Mouse (Mus musculus) heart, embryonic 12.5 days (tissue): ENCODE measurements around the gene Tk2. TPM values are rescaled to one million over a fixed set of nuclear protein-coding genes. Genes with fewer than 3 reads are reported as not detected.

Experiments
- ATAC-seq: fragments of 200-750 bp; cut with Nextera tagmentation; 2 replicates; pipeline ENCODE4 v1.8.0; 2017; ENCODE audit warnings: moderate TSS enrichment, moderate library complexity; ENCODE audit not compliant: insufficient number of reproducible peaks, low FRiP score
- H3K27ac ChIP-seq: fragments of 300-500 bp; sonication (generic); 2 replicates; pipeline ENCODE4 v1.5.1; 2016; ENCODE audit warnings: mild to moderate bottlenecking, moderate library complexity; ENCODE audit not compliant: poor library complexity, severe bottlenecking
- H3K27me3 ChIP-seq: fragments of 300-500 bp; sonication (generic); replicated peaks from 2 replicates; pipeline ENCODE4 v1.6.1; 2016; ENCODE audit warnings: mild to moderate bottlenecking, moderate library complexity
- H3K36me3 ChIP-seq: fragments of 300-500 bp; sonication (generic); 2 replicates; pipeline ENCODE4 v1.6.1; 2016; ENCODE audit warnings: mild to moderate bottlenecking, moderate library complexity
- H3K4me1 ChIP-seq: fragments of 300-500 bp; sonication (generic); replicated peaks from 2 replicates; pipeline ENCODE4 v1.6.1; 2016; ENCODE audit warnings: mild to moderate bottlenecking
- H3K4me2 ChIP-seq: fragments of 300-500 bp; sonication (generic); 2 replicates; pipeline ENCODE4 v1.6.1; 2016; ENCODE audit warnings: mild to moderate bottlenecking, moderate library complexity
- H3K4me3 ChIP-seq: fragments of 300-500 bp; sonication (generic); 2 replicates; pipeline ENCODE4 v1.5.1; 2016; ENCODE audit warnings: mild to moderate bottlenecking
- H3K9ac ChIP-seq: fragments of 300-500 bp; sonication (generic); 2 replicates; pipeline ENCODE4 v1.6.1; 2016; ENCODE audit warnings: mild to moderate bottlenecking, moderate library complexity
- H3K9me3 ChIP-seq: fragments of 300-500 bp; sonication (generic); replicated peaks from 2 replicates; pipeline ENCODE4 v1.6.1; 2016; ENCODE audit warnings: mild to moderate bottlenecking, moderate library complexity
- WGBS: fragments of 180-500 bp; shearing (Covaris S2); methylation state at CpG from one replicate; pipeline ENCODE4 v1.1.7; 2016; 5-methylcytosine and 5-hydroxymethylcytosine counted together
- polyA plus RNA-seq: library from polyadenylated mRNA; unstranded; fragments of >200 nt; fragmentation: Nextera tagmentation; extraction: Ambion mirVana; gene quantifications from 2 replicates; pipeline ENCODE4 v1.2.1, GENCODE M21; 2016

The Tk2 gene
- polyA plus RNA-seq, 1 experiment from 2014 or later: 13.2 TPM

DNA sequence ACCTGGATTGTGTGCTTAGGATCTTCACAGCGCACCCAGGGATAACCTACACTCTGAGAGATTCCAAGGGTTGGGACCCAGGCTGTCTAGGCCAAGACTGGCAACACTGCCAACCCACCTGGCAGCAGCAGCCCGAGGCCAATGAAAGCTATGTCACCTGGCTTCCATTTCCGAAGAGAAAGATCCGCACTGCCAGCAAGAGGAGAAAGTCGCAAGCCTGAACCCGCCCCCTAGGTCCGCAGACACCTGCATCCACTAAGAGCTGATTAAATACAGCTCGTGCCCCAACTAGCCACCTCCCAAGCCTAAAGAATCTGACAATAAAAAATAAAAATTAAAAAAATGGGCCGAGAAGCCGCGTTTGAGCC lies 466 bp downstream of the Tk2 start:
- no peak overlapping the region for H3K27ac ChIP-seq
- peaks cover 17% of the 10 kb centered on the region for H3K36me3 ChIP-seq
- H3K9me3 ChIP-seq: no peaks in the 10 kb centered on the region
- peaks cover 16% of the 10 kb centered on the region for H3K4me1 ChIP-seq
- H3K4me3 ChIP-seq: peak overlapping the region; percentile 81
- no peak for ATAC-seq
- H3K4me2 ChIP-seq: peak overlapping the region; percentile 89
- H3K27me3 ChIP-seq: no peaks in the 10 kb centered on the region
- H3K9ac ChIP-seq: peak overlapping the region; percentile 79
- WGBS: 4% methylated on average over 11 of the region's 11 CpGs

DNA sequence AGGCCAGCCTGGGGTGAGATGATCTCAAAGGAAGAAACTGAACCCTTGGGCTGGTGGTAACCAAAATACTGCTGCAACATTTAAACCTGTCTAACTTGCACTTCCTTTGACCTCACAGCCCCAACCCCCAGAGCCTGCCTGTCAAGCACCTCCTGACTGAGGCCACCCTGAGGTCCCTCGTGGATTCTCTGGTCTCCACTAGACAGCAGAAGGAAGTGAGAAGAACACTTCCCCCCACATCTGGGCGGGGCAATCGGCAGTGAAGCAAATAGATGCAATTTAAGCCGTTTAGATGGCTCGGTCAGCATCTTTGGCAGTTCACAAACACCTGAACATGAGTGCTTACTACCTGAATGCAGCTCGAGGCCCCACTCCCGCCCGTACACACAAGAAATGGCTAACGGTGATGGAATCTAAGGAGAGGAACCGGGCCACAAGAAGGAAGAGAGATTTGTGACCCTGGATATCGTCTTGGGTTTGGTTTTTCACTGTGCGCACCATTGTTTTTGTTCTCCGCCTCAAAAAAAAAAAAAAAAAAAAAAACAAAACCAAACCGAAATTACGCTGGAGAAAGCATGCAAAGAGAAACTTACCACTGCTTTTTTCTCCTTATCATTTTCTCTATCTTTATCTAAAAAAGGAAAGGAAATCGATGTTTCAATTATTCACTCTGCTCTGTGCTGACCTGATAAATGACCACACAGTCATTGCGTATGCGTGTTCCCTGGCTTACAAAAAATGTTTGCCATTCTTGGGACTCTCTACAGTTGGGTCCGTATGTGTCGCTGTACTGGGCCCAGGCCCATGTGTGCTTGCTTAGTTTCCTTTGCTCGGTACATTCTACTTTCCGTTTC lies 1.1 kb downstream of the Tk2 start:
- Histone ChIP-seq H3K4me1 (peaks cover 16% of the 10 kb centered on the region), H3K36me3 (peaks cover 23% of the 10 kb centered on the region), H3K4me3 (peak overlapping the region; percentile 81), H3K27ac (no peak overlapping the region), H3K9ac (peak overlapping the region; percentile 79; the same call in 1 of the 2 replicates), H3K27me3 (no peaks in the 10 kb centered on the region), H3K9me3 (no peaks in the 10 kb centered on the region), H3K4me2 (peak overlapping the region; percentile 89)
- no peak for ATAC-seq
- 65% methylated on average over 22 of the region's 22 CpGs for WGBS

DNA sequence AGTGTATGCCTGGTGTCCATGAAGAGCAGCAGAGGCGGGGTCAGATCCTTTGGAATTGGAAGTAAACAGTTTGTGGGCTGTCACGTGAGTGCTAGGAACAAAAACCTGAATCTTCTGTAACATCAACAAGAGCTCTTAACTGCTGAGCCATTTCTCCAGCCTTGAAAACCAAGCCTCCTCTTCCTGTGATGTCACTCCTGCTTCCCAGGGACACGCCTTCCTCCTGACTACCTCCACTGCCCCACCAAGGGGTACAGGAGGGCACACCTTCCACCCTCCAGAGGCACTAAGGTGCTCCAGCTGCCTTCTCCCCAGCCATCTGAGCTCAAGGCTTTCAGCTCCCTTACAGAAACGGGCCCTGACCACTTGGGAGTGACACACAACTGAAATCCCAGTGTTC lies 1.7 kb downstream of the Tk2 start:
- 80% methylated on average over 4 of the region's 4 CpGs for WGBS
- H3K9me3 ChIP-seq: no peaks in the 10 kb centered on the region
- no peak overlapping the region for H3K9ac ChIP-seq
- no peak overlapping the region for H3K4me2 ChIP-seq
- peaks cover 14% of the 10 kb centered on the region for H3K4me1 ChIP-seq
- peaks cover 29% of the 10 kb centered on the region for H3K36me3 ChIP-seq
- no peak overlapping the region for H3K27ac ChIP-seq
- ATAC-seq: no peak
- no peaks in the 10 kb centered on the region for H3K27me3 ChIP-seq
- H3K4me3 ChIP-seq: no peak overlapping the region

DNA sequence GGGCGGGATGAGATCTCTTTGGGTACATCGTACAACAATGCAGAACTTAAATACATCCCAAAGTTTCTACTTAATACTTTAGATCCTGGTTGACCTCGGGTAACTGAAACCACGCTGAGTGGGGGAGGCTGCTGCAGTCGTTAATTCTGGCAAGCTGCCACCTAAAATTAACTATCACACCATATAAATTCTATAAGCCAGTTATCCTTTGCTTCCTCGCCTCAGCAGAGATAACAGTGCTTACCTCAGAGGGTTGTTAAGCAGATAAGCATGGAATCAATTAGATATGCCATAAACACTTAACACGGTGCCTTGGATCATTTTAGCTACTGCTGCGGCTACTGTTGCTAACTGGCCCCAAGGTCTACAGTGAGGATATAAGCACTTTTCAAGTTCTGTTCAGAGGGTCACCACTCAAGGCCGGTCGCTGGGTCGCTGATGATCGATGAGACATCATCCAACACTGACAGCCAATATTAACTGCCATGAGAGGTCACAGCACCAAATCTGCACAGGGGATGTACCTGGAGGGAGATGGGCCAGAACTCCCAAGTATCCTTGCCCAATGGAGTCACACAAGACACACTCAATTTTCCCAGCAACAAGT lies 6.2 kb downstream of the Tk2 start:
- no peak overlapping the region for H3K4me3 ChIP-seq
- H3K4me1 ChIP-seq: peaks cover 5% of the 10 kb centered on the region; the same call in 1 of the 2 replicates
- ATAC-seq: no peak
- 75% methylated on average over 12 of the region's 12 CpGs for WGBS
- H3K27me3 ChIP-seq: no peaks in the 10 kb centered on the region
- peaks cover 74% of the 10 kb centered on the region for H3K36me3 ChIP-seq
- H3K9me3 ChIP-seq: no peaks in the 10 kb centered on the region
- H3K4me2 ChIP-seq: no peak overlapping the region
- no peak overlapping the region for H3K27ac ChIP-seq
- H3K9ac ChIP-seq: no peak overlapping the region

DNA sequence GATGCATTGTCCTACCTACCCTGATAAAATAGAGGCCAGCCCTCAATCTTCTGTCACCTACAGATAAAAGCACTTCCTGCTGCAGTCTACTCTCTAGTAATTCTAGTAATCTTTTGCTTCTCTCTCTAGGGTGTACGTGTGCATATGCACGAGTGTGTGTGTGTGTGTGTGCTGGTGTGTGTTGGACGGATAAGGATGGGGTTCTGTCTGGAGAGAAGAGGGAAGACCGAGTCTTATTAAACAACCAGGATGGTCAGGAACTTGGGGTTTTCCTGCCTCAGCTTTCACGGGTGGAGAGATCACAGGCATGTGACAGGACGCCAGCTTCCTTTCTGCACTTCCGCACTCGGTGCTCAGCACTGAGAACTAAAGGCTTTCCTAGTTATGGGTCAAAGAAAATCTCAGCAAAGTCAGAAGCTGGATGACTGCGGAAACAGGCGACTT lies 8.9 kb downstream of the Tk2 start:
- H3K9ac ChIP-seq: no peak overlapping the region
- H3K27ac ChIP-seq: no peak overlapping the region
- no peak overlapping the region for H3K4me2 ChIP-seq
- 67% methylated on average over 10 of the region's 10 CpGs for WGBS
- no peaks in the 10 kb centered on the region for H3K4me1 ChIP-seq
- no peaks in the 10 kb centered on the region for H3K27me3 ChIP-seq
- peaks cover 87% of the 10 kb centered on the region for H3K36me3 ChIP-seq
- no peak for ATAC-seq
- H3K9me3 ChIP-seq: no peaks in the 10 kb centered on the region
- H3K4me3 ChIP-seq: no peak overlapping the region

DNA sequence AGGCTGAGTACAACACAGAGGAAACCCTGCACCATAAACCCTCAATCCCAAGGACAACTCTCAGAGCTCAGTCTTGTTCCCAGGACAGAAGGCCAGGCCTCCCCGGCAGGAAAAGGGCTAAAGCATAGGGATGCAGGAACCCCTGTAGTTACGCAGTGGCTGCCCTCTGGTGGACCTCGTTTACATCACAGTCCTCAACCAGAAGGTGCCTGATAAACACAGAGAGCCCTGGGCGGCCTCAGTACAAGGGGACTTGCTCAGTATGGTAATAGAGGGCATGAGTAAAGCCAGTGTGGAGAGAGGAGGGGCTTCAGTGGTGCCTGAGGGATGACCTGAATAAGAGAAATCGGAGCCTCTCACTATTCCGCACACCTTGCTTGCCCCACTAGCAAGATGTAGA lies 13.8 kb downstream of the Tk2 start:
- H3K9ac ChIP-seq: no peak overlapping the region
- H3K4me1 ChIP-seq: no peaks in the 10 kb centered on the region
- no peak overlapping the region for H3K4me3 ChIP-seq
- H3K27me3 ChIP-seq: no peaks in the 10 kb centered on the region
- WGBS: 38% methylated on average over 6 of the region's 6 CpGs
- H3K36me3 ChIP-seq: peaks cover 89% of the 10 kb centered on the region
- no peak overlapping the region for H3K4me2 ChIP-seq
- ATAC-seq: no peak
- no peaks in the 10 kb centered on the region for H3K9me3 ChIP-seq
- no peak overlapping the region for H3K27ac ChIP-seq

DNA sequence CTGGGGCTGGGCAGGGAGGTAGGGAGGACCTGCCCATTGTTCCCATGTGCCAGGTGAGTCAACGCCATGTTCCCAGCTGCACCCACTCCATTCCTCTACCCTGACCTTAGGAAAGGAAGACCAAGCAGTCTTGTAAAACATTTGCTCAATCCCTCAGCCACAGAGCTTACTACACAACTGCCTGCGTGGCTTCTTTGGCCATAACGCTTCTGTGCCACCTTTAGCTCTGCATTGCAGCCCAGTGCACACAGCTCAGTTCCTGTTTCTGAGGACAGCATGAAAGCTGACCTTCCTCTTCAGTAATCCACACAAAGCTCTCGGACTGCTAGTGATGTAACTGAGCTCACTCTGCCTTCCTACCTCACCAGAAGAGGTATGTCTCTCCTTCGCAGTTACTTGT lies 15.4 kb downstream of the Tk2 start:
- no peak overlapping the region for H3K9ac ChIP-seq
- no peak overlapping the region for H3K4me2 ChIP-seq
- no peak overlapping the region for H3K4me3 ChIP-seq
- no peaks in the 10 kb centered on the region for H3K9me3 ChIP-seq
- no peaks in the 10 kb centered on the region for H3K27me3 ChIP-seq
- peaks cover 88% of the 10 kb centered on the region for H3K36me3 ChIP-seq
- ATAC-seq: no peak
- H3K27ac ChIP-seq: no peak overlapping the region
- H3K4me1 ChIP-seq: no peaks in the 10 kb centered on the region
- WGBS: 92% methylated on average over 5 of the region's 5 CpGs

DNA sequence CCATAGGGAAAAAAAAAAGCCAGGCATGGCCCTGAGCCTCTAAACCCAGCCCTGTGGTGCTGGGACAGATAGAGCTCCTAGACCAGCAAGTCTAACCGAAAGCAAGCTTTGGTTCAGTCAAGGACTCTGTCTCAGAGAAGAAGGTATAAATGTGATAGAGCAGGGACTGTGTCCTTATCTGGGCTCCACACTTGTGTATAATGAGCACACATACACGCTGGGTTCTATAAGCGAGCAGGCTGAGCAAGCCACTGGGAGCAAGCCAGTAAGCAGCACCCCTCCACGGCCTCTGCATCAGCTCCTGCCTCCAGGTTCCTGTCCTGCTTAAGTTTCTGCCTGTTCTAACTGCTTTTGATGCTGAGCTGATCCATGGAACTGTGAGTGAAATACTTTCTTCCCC lies 16.3 kb downstream of the Tk2 start:
- no peaks in the 10 kb centered on the region for H3K9me3 ChIP-seq
- 88% methylated on average over 4 of the region's 4 CpGs for WGBS
- H3K4me3 ChIP-seq: no peak overlapping the region
- no peak overlapping the region for H3K9ac ChIP-seq
- H3K4me1 ChIP-seq: no peaks in the 10 kb centered on the region
- ATAC-seq: no peak
- H3K27ac ChIP-seq: no peak overlapping the region
- no peaks in the 10 kb centered on the region for H3K27me3 ChIP-seq
- peaks cover 88% of the 10 kb centered on the region for H3K36me3 ChIP-seq
- no peak overlapping the region for H3K4me2 ChIP-seq

DNA sequence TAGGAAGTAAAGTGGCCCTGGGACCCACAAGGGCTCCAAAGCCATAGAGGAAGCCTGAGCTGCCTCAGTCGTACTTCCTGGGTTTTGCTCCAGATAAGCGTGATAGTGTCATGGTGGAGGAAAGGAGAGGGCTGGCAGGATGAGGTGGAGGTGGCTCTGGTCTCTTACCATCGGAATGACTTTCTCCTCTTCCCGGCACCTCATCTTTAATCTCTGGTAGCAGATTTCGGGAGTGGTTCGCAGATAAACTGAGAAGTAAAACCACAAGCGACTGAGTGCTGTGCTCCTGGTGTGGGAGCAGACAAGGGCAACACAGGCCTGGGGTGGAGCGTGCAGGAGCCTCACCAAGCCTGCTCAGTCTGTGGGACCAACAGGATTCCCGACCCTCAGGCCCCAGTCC lies 18.0 kb downstream of the Tk2 start:
- Histone ChIP-seq H3K27me3 (no peaks in the 10 kb centered on the region), H3K9ac (no peak overlapping the region), H3K4me3 (no peak overlapping the region), H3K4me2 (no peak overlapping the region), H3K27ac (no peak overlapping the region), H3K36me3 (peaks cover 87% of the 10 kb centered on the region), H3K9me3 (no peaks in the 10 kb centered on the region), H3K4me1 (no peaks in the 10 kb centered on the region)
- WGBS: 67% methylated on average over 9 of the region's 9 CpGs
- no peak for ATAC-seq

DNA sequence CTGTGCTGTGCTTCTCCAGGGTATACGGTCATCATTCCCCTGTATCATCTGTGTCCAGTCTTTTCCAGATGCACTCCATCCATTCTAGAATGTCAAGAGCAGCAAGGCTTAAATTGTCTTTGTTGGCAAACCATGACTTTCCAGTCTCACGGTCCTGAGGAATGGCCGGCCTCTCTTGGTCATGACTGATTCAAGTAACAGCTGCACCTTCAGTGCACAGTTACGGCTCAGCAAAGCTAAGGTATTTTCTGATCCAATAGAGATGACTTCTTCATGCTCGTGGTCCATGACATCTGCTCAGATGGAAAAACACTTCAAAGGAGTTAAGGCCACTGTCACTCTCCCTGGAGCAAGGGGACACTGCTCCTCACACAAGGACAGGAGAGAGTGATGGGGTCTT lies 21.3 kb downstream of the Tk2 start:
- Histone ChIP-seq H3K4me1 (no peaks in the 10 kb centered on the region), H3K27ac (no peak overlapping the region), H3K4me3 (no peak overlapping the region), H3K9me3 (0 out of 2 replicates have a peak, but pooled peaks cover 3% of the 10 kb centered on the region), H3K9ac (no peak overlapping the region), H3K36me3 (peaks cover 71% of the 10 kb centered on the region), H3K4me2 (no peak overlapping the region), H3K27me3 (no peaks in the 10 kb centered on the region)
- WGBS: 85% methylated on average over 5 of the region's 5 CpGs
- ATAC-seq: no peak

DNA sequence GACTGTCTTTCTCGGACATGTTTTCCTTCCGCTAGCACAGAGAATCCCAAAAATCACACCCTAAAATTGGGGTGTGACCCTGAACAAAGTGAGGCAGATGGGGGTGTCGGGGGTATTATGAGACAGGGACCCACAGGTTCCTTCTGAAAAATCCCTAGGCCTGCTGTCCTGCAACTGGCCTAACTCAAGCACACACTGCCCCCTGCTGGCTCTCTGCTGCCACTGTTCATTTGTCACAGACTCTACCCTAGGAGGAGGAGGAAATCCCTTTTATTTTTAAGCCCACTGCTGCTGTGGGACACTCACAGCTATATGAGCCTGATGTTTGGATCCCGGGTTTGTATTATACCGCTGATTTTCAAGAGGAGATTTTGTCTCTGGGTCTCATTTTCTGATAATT lies 28.6 kb downstream of the Tk2 start:
- H3K4me2 ChIP-seq: no peak overlapping the region
- peaks cover 26% of the 10 kb centered on the region for H3K27me3 ChIP-seq
- 41% methylated on average over 5 of the region's 5 CpGs for WGBS
- no peak overlapping the region for H3K27ac ChIP-seq
- no peaks in the 10 kb centered on the region for H3K4me1 ChIP-seq
- ATAC-seq: no peak
- H3K4me3 ChIP-seq: no peak overlapping the region
- H3K9ac ChIP-seq: no peak overlapping the region
- H3K9me3 ChIP-seq: 0 out of 2 replicates have a peak, but pooled peaks cover 3% of the 10 kb centered on the region
- peaks cover 4% of the 10 kb centered on the region; the same call in 1 of the 2 replicates for H3K36me3 ChIP-seq
